Mouse (Mus musculus): ENCODE results near the gene Tex21.
"Not testable (repeated sequence)": the region's sequence is repeated elsewhere in the genome, so short reads cannot be mapped to it uniquely, and the experiment has no call there.

DNA sequence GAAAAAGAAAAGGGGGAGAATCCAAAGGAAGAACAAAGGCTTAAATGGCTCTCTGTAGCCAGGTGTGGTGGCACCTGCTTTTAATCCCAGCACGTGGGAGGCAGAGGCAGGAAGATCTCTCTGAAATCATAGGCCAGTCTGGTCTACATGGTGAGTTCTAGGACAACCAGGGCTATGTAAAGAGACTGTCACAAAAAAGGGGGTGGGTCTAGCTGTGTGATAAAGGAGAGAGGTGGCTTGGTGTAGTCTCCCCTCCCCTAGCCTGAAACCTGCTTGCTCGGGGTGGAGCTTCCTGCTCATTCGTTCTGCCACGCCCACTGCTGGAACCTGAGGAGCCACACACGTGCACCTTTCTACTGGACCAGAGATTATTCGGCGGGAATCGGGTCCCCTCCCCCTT, 24.4 kb downstream of the Tex21 start:
- not testable (repeated sequence) for TF ChIP-seq POLR2A (IDR thresholded peaks at IDR 0.05; ENCODE audit: control insufficient read depth, extremely low read depth, insufficient read depth, low read length, poor library complexity); CTCF (IDR thresholded peaks at IDR 0.05; ENCODE audit: borderline replicate concordance, control insufficient read depth, extremely low read depth, insufficient read depth, low read length, poor library complexity)
